Mouse (Mus musculus) embryonic fibroblast, embryonic 13.5 days (primary cell): Measurements from ENCODE around the gene Relb.

ENCODE experiments used
- CTCF ChIP-seq: IDR thresholded peaks from 2 replicates; pipeline ENCODE4 v1.5.1; 2011; ENCODE audit warnings: mild to moderate bottlenecking, control low read depth, low read length, moderate library complexity, borderline replicate concordance; ENCODE audit not compliant: insufficient read depth
- POLR2A ChIP-seq: IDR thresholded peaks from 2 replicates; pipeline ENCODE4 v1.6.1; 2011; ENCODE audit warnings: low read depth, mild to moderate bottlenecking, control low read depth, low read length, moderate library complexity

DNA sequence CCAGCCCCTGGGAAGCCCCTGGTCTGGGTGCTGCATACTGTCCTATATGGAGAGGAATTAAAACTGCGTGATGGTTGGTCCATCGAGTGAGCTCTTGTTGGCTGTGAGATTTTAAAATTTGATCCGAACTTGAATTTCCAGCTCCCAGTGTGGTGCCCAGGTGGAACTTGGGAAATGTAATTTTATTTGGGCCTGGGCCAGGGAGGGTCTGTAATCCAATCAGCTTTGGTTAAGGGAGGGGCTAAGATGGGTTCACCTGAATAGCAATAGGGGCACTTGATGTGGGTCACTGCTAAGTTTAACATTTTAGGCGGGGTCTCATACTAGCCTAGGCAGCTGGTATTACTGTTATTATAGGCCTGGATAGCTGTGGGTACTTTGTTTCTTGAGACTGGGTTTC is 50.8 kb downstream of the Relb start:
- TF ChIP-seq POLR2A (no peak), CTCF (no peak)
